Mouse (Mus musculus): ENCODE measurements around the gene Spata32. TPM values are rescaled to one million over a fixed set of nuclear protein-coding genes. Genes with fewer than 3 reads are reported as not detected.

The Spata32 gene
- total and polyA plus RNA-seq, 2 experiments from 2014 or later = 1.5 to 1.6 TPM

- Histone ChIP-seq H3K9ac (replicated peaks; ENCODE audit: low read length) (no peak overlapping the region), H3K27me3 (ENCODE audit: insufficient read depth, low read length) (no peaks in the 10 kb centered on the region)
These were observed 45.7 kb downstream of the Spata32 start for GRCm38 (mm10) chr11:103172392-103173040.

DNA sequence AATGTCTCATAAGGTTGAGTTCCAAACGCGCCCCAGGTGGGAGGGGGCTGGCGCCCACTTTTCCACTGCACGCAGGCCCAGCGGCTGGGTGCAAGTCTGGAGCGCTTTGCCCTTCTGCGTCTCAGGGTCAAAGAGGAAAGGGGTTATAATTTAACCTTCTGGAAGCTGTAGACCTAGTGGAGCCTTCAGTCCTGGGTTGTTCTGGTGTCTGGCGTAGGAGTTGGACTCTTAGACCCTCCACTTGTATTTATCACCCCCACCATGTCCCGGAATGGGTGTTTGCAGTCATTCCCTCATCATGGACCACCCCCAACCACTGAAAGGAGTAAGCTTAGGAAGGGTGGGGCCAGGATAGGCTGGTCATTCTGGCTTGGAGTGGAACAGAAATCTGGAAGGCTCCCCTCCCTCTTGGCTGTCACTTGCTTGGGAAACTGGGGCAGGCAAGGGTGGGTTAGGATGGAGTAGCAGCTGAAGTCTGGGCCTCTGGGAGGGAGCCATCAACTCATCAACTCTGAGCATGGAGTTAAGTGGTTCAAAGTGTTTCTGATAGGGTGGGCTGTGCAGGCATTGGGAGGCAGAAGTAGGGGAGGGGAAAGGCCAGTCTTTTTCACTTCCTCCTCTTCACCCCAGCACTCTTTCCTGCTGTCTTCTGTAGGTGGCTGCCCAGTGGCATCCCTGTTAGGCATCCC lies 46.4 kb downstream of the Spata32 start:
- no peak for TF ChIP-seq CTCF (IDR thresholded peaks at IDR 0.05; ENCODE audit: low read depth)

More at GRCm38 (mm10) chr11:103172392-103173040, 45.7 kb downstream of the Spata32 start:
- no peaks in the 10 kb centered on the region for H3K9me3 ChIP-seq (ENCODE audit: low read length)
- no peak overlapping the region for H3K27ac ChIP-seq
- H3K4me2 ChIP-seq (ENCODE audit: low read depth, low read length) = peak overlapping the region; percentile 86
- H3K4me3 ChIP-seq (ENCODE audit: low read length) = peak overlapping the region; percentile 74
- TF ChIP-seq CTCF (IDR thresholded peaks at IDR 0.05; ENCODE audit: low read depth) = no peak
- DNase-seq (ENCODE audit: low spot score) (no peak), ATAC-seq (no peak)
- H3K4me1 ChIP-seq (ENCODE audit: insufficient read depth, low read length) = peaks cover 6% of the 10 kb centered on the region
- no peaks in the 10 kb centered on the region for H3K36me3 ChIP-seq (ENCODE audit: insufficient read depth, low read length)
- WGBS = 69% methylated on average over 6 of the region's 6 CpGs

DNA sequence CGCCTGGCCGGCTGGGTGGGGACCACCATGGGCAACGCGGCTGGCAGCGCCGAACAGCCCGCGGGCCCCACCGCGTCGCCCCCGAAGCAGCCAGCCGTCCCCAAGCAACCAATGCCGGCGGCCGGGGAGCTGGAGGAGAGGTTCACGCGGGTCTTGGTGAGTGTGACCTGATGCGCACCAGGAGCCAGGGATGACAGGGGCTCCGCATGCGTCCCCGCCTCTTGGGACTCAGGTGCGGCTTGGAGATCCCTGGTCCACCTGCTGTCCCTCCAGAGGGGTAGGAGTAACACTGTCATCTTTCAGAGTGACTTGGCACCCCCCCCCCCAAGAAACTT lies 47.0 kb downstream of the Spata32 start:
- H3K27me3 ChIP-seq (ENCODE audit: insufficient read depth, low read length) = no peaks in the 10 kb centered on the region
- DNase-seq (ENCODE audit: low spot score) (no peak), ATAC-seq (0 out of 2 replicates have a peak, but pooled peaks have one; percentile 9)
- peak overlapping the region; percentile 86 for H3K4me2 ChIP-seq (ENCODE audit: low read depth, low read length)
- no peaks in the 10 kb centered on the region for H3K9me3 ChIP-seq (ENCODE audit: low read length)
- H3K4me1 ChIP-seq (ENCODE audit: insufficient read depth, low read length) = peaks cover 6% of the 10 kb centered on the region
- peak overlapping the region; percentile 65 for H3K27ac ChIP-seq
- H3K9ac ChIP-seq (replicated peaks; ENCODE audit: low read length) = peak overlapping the region; percentile 84
- no peaks in the 10 kb centered on the region for H3K36me3 ChIP-seq (ENCODE audit: insufficient read depth, low read length)
- WGBS = 3% methylated on average over 23 of the region's 23 CpGs
- no peak for TF ChIP-seq CTCF (IDR thresholded peaks at IDR 0.05; ENCODE audit: low read depth)
- peak overlapping the region; percentile 74 for H3K4me3 ChIP-seq (ENCODE audit: low read length)

More for the DNA sequence above, 46.4 kb downstream of the Spata32 start:
- WGBS = 50% methylated on average over 9 of the region's 9 CpGs
- H3K36me3 ChIP-seq (ENCODE audit: insufficient read depth, low read length) = no peaks in the 10 kb centered on the region
- peak overlapping the region; percentile 74 for H3K4me3 ChIP-seq (ENCODE audit: low read length)
- H3K9ac ChIP-seq (replicated peaks; ENCODE audit: low read length) = peak overlapping the region; percentile 84
- peaks cover 6% of the 10 kb centered on the region for H3K4me1 ChIP-seq (ENCODE audit: insufficient read depth, low read length)
- H3K9me3 ChIP-seq (ENCODE audit: low read length) = no peaks in the 10 kb centered on the region
- no peaks in the 10 kb centered on the region for H3K27me3 ChIP-seq (ENCODE audit: insufficient read depth, low read length)
- DNase-seq (ENCODE audit: low spot score) (no peak), ATAC-seq (no peak)
- H3K4me2 ChIP-seq (ENCODE audit: low read depth, low read length) = peak overlapping the region; percentile 86
- no peak overlapping the region for H3K27ac ChIP-seq

DNA sequence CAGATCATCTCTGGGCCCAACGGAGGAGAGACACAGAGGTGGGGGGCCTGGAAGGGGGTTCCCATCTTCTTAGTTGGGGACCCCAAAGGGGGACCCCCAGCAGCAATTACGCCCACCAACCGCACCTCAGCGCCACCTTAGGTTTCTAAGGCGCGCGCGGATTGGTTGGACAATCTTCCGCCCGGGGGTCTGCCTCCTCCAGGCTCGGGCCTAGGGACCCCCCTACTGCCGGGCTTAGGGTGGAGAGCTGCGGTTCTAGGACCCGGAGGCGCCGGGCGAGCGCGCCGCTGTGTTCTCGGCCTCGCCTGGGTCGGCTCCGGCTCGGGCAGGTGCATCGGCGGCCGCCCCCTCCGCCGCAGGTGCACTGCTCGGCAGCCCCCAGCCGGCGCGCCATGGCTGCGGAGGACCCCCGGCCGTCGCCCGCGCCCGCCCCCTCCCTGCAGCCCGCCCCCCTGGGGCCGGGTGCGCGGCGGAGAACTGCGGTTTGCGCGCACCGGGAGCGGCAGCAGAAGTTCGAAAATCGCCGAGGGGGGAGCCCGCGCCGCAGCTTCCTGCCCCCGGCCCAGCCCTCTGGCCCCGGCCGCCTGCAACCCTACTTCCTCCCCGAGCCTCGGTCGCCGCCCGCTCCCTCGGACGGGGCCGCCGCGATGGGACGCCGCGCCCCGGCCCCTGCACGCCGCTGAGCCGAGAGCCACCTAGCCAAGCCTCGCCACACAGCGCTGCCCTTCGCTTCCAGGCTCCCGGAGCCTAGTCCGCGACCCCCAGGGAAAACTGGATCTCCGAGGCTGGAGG lies 47.5 kb downstream of the Spata32 start, which contains the start of gene Fmnl1:
Gene Fmnl1, plus strand, starts transcription at position 614 of the 792 bp plus-strand sequence.
- Histone ChIP-seq H3K4me1 (ENCODE audit: insufficient read depth, low read length) (peaks cover 6% of the 10 kb centered on the region), H3K9ac (replicated peaks; ENCODE audit: low read length) (peak within 1 kb of the TSS; percentile 84)
- under 1% methylated on average over 56 of the region's 84 CpGs for WGBS

DNA sequence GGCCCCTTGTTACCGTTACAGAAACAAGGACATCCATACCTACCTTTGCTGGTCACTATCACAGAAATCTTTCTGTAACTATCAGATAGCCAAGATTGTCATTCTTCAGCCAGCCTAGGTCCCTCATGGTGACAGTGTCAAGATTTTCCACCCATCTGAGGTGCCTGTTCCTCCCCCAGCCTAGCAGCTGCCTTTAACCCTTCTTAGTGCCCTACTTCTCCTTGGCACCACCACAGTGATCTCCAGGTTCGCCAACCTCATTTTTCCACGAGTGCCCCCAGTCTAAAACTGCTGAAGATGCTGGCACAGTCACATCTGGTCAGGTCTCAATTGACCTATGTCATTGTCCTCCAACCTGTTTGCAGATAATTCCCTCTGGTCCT lies 48.1 kb downstream of the Spata32 start:
- peak overlapping the region; percentile 84 for H3K9ac ChIP-seq (replicated peaks; ENCODE audit: low read length)
- 34% methylated on average over 3 of the region's 3 CpGs for WGBS
- peak overlapping the region; percentile 65; the same call in 1 of the 2 replicates for H3K27ac ChIP-seq
- no peak for TF ChIP-seq CTCF (IDR thresholded peaks at IDR 0.05; ENCODE audit: low read depth)
- ATAC-seq (peak; percentile 8; the same call in 1 of the 2 replicates), DNase-seq (ENCODE audit: low spot score) (no peak)
- H3K27me3 ChIP-seq (ENCODE audit: insufficient read depth, low read length) = no peaks in the 10 kb centered on the region
- peak overlapping the region; percentile 86 for H3K4me2 ChIP-seq (ENCODE audit: low read depth, low read length)
- H3K36me3 ChIP-seq (ENCODE audit: insufficient read depth, low read length) = no peaks in the 10 kb centered on the region
- H3K4me1 ChIP-seq (ENCODE audit: insufficient read depth, low read length) = peaks cover 6% of the 10 kb centered on the region
- H3K4me3 ChIP-seq (ENCODE audit: low read length) = peak overlapping the region; percentile 74
- H3K9me3 ChIP-seq (ENCODE audit: low read length) = no peaks in the 10 kb centered on the region

More for the DNA sequence above, 47.5 kb downstream of the Spata32 start, which contains the start of gene Fmnl1:
- Histone ChIP-seq H3K4me2 (ENCODE audit: low read depth, low read length) (peak within 1 kb of the TSS; percentile 86), H3K27ac (peak within 1 kb of the TSS; percentile 65), H3K36me3 (ENCODE audit: insufficient read depth, low read length) (no peaks in the 10 kb centered on the region), H3K4me3 (ENCODE audit: low read length) (peak within 1 kb of the TSS; percentile 74), H3K27me3 (ENCODE audit: insufficient read depth, low read length) (no peaks in the 10 kb centered on the region), H3K9me3 (ENCODE audit: low read length) (no peaks in the 10 kb centered on the region)
- ATAC-seq = peak; percentile 79
- no peak for TF ChIP-seq CTCF (IDR thresholded peaks at IDR 0.05; ENCODE audit: low read depth)
- DNase-seq (ENCODE audit: low spot score) = peak; percentile 80

DNA sequence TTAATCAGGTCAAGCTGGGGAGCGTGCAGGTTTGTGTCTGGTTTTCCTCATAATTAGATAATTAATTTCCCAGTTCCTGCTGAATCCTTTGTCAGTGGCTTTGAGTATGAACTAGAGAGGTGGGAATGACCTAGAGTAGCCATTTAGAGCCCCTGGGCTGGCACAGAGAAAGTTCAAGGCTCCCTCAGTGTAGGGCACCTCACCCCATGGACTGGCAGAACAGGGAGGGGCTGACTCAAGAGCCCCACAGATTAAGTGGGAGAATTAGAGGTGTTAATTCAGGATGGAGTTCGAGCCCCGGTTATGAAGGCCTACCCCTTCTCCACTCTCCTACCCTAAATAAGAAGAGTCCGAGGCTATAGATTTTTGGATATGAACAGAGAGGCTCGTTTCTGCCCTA lies 48.6 kb downstream of the Spata32 start:
- no peaks in the 10 kb centered on the region for H3K9me3 ChIP-seq (ENCODE audit: low read length)
- no peaks in the 10 kb centered on the region for H3K27me3 ChIP-seq (ENCODE audit: insufficient read depth, low read length)
- peak overlapping the region; percentile 74; the same call in 1 of the 2 replicates for H3K4me3 ChIP-seq (ENCODE audit: low read length)
- no peak overlapping the region; the same call in 1 of the 2 replicates for H3K27ac ChIP-seq
- WGBS = 82% methylated on average over 5 of the region's 5 CpGs
- DNase-seq (ENCODE audit: low spot score) (no peak), ATAC-seq (no peak)
- H3K36me3 ChIP-seq (ENCODE audit: insufficient read depth, low read length) = no peaks in the 10 kb centered on the region
- no peak overlapping the region for H3K9ac ChIP-seq (replicated peaks; ENCODE audit: low read length)
- H3K4me2 ChIP-seq (ENCODE audit: low read depth, low read length) = peak overlapping the region; percentile 86
- H3K4me1 ChIP-seq (ENCODE audit: insufficient read depth, low read length) = peaks cover 6% of the 10 kb centered on the region
- TF ChIP-seq CTCF (IDR thresholded peaks at IDR 0.05; ENCODE audit: low read depth) = no peak
